Mouse (Mus musculus) liver, embryonic 12.5 days (tissue): Measurements from ENCODE around the gene Nrarp. TPM values are rescaled to one million over a fixed set of nuclear protein-coding genes. Genes with fewer than 3 reads are reported as not detected.
A peak's percentile ranks its signal among the peaks of the same experiment; 100 is the strongest.

ENCODE experiments used
- ATAC-seq: fragments of 200-750 bp; cut with Nextera tagmentation; 2 replicates; pipeline ENCODE4 v1.8.0; 2017; ENCODE audit warnings: moderate number of reproducible peaks, mild to moderate bottlenecking, moderate library complexity
- H3K27ac ChIP-seq: fragments of 300-500 bp; sonication (generic); 2 replicates; pipeline ENCODE4 v1.5.1; 2016; ENCODE audit warnings: mild to moderate bottlenecking
- H3K27me3 ChIP-seq: fragments of 300-500 bp; sonication (generic); replicated peaks from 2 replicates; pipeline ENCODE4 v1.6.1; 2016; ENCODE audit warnings: mild to moderate bottlenecking, moderate library complexity
- H3K36me3 ChIP-seq: fragments of 300-500 bp; sonication (generic); 2 replicates; pipeline ENCODE4 v1.6.1; 2016; ENCODE audit warnings: mild to moderate bottlenecking, moderate library complexity
- H3K4me1 ChIP-seq: fragments of 300-500 bp; sonication (generic); 2 replicates; pipeline ENCODE4 v1.6.1; 2016
- H3K4me2 ChIP-seq: fragments of 300-500 bp; sonication (generic); 2 replicates; pipeline ENCODE4 v1.6.1; 2016; ENCODE audit warnings: mild to moderate bottlenecking, moderate library complexity
- H3K4me3 ChIP-seq: fragments of 300-500 bp; sonication (generic); 2 replicates; pipeline ENCODE4 v1.5.1; 2016; ENCODE audit warnings: mild to moderate bottlenecking, moderate library complexity
- H3K9ac ChIP-seq: fragments of 300-500 bp; sonication (generic); 2 replicates; pipeline ENCODE4 v1.6.1; 2016; ENCODE audit warnings: mild to moderate bottlenecking, moderate library complexity
- H3K9me3 ChIP-seq: fragments of 300-500 bp; sonication (generic); replicated peaks from 2 replicates; pipeline ENCODE4 v1.6.1; 2016; ENCODE audit warnings: mild to moderate bottlenecking, moderate library complexity
- WGBS: fragments of 180-500 bp; shearing (Covaris S2); methylation state at CpG from one replicate; pipeline ENCODE4 v1.1.7; 2016; ENCODE audit not compliant: insufficient replicate concordance; 5-methylcytosine and 5-hydroxymethylcytosine counted together
- polyA plus RNA-seq: library from polyadenylated mRNA; unstranded; fragments of >200 nt; fragmentation: Nextera tagmentation; extraction: Ambion mirVana; gene quantifications from 2 replicates; pipeline ENCODE4 v1.2.1, GENCODE M21; 2016

Gene Nrarp
- polyA plus RNA-seq, 1 experiment from 2014 or later = 6.2 TPM

DNA sequence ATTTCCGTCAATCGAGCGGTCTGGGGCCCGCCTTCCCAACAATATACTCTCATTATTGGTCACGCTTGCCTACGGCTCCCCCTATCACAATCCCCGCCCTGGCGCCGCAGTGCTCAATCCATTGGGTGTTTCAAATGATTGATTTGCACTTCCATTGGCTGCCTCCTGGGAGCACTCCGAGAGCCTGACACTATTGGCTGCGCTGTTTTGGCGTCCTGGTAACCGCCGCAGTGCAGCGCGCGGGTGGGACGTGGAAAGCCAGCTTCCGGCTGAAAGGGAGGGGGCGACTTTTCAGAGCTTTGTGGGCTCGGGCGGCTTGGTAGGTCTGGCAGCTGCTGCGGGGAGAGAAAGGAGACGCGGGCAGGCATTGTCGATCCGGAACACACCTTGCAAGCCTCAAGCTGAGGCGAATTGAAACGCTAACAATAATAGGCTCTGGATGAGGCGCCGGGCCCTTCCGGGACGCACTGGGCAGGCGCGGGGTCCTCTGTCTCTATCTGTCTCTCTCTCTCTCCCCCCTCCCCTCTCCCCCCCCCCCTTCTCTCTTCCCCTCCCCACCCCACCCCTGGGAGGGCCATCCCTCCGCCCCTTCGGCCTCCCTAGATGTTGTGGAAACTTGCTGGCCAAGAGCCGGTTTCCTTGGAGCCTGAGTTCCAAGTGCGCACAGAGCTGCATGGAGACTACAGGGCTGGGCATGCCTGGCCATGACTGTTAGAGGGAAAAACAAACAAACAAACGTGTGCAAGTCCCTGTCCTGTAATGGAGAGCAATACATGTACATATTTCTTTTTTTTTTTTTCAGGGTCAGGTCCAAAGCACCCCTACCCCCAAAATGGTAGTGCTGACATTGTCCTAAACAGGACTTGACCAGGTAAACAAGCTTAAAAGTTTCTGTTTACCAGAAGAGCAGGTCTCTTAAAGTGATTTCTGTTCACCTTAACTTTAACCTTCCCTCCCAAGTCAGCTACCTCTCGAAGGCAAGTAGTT, 44.5 kb downstream of the Nrarp start:
- Histone ChIP-seq H3K4me1 (peaks cover 50% of the 10 kb centered on the region), H3K27ac (peak overlapping the region; percentile 96), H3K4me2 (peak overlapping the region; percentile 75), H3K27me3 (0 out of 2 replicates have a peak, but pooled peaks cover under 1% of the 10 kb centered on the region), H3K9ac (peak overlapping the region; percentile 84), H3K4me3 (peak overlapping the region; percentile 99), H3K9me3 (no peaks in the 10 kb centered on the region), H3K36me3 (peaks cover 28% of the 10 kb centered on the region)
- 2% methylated on average over 41 of the region's 41 CpGs for WGBS
- ATAC-seq = peak; percentile 90

DNA sequence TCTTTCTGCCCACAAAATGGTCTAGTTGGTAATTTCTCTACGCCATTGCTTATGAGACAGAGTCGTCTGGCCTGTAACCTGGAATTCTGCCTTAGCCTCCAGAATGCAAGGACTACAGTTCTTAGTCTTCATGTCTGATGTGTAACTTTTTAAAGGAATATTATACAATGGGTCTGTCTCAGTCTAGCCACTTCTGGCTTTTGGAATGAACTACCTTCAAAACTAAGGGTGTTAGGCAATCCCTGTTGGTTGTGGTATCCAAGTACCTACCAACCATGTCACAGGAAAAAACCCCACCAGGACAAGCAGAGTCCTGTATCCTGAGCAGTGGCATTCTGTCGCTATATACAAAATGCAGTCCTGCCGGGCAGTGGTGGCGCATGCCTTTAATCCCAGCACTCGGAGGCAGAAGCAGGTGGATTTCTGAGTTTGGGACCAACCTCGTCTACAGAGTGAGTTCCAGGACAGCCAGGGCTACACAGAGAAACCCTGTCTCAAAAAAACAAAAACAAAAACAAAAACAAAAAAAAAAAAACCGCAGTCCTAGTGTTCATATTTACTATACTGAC, 45.3 kb downstream of the Nrarp start:
- peaks cover 28% of the 10 kb centered on the region for H3K36me3 ChIP-seq
- H3K9ac ChIP-seq = peak overlapping the region; percentile 84
- H3K9me3 ChIP-seq = no peaks in the 10 kb centered on the region
- peak overlapping the region; percentile 96 for H3K27ac ChIP-seq
- WGBS = 80% methylated on average over 8 of the region's 8 CpGs
- H3K27me3 ChIP-seq = peaks cover 4% of the 10 kb centered on the region; the same call in 1 of the 2 replicates
- H3K4me1 ChIP-seq = peaks cover 50% of the 10 kb centered on the region
- ATAC-seq = no peak
- peak overlapping the region; percentile 99 for H3K4me3 ChIP-seq
- H3K4me2 ChIP-seq = peak overlapping the region; percentile 75

DNA sequence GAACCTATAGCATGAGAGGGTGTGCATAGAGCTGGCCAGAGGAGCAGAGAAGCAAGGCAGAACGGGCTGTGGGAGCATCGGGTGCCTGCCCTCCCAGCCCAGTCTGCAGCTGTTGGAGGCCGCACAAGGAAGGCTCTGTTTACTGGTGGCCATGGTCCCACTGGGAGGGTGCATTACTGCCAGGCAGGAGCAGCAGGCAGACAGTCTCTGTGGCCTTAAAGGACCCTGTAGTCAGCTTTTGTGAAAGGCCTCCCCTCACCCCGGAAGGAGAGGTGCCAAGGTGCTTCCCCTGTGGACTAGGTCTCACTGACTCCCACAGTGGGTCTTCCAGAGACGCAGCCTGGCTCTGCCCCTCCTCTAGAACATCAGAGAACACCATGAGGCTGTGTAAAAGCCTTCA, 46.3 kb downstream of the Nrarp start:
- H3K4me3 ChIP-seq = no peak overlapping the region
- H3K27me3 ChIP-seq = peaks cover 14% of the 10 kb centered on the region
- peaks cover 21% of the 10 kb centered on the region for H3K36me3 ChIP-seq
- 81% methylated on average over 5 of the region's 5 CpGs for WGBS
- H3K4me2 ChIP-seq = no peak overlapping the region
- H3K4me1 ChIP-seq = peaks cover 45% of the 10 kb centered on the region
- H3K9me3 ChIP-seq = no peaks in the 10 kb centered on the region
- H3K27ac ChIP-seq = 0 out of 2 replicates have a peak overlapping the region, but pooled peaks have one; percentile 7
- H3K9ac ChIP-seq = no peak overlapping the region
- no peak for ATAC-seq

DNA sequence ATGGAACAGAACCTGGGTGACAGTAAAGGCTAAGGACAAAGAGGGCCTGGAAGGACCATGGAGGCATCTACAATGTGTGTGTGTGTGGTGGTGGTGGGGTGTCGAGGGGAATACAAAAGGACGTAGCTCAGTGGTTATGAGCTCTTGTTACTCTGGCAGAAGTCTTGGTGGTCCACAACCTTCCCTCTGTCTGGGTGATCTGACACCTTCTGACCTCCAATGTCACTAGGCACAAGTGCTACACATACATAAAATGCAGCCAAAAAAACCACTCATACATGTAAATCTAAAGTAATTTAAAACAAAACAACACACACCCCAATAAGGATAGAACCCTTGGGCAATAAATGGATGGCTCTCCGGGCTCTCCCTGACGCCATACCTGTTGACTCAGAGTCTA, 46.8 kb downstream of the Nrarp start:
- H3K9ac ChIP-seq = no peak overlapping the region
- H3K36me3 ChIP-seq = peaks cover 15% of the 10 kb centered on the region
- no peaks in the 10 kb centered on the region for H3K9me3 ChIP-seq
- H3K27ac ChIP-seq = 0 out of 2 replicates have a peak overlapping the region, but pooled peaks have one; percentile 74
- H3K4me1 ChIP-seq = peaks cover 40% of the 10 kb centered on the region
- no peak overlapping the region for H3K4me2 ChIP-seq
- WGBS = 76% methylated on average over 4 of the region's 4 CpGs
- no peak for ATAC-seq
- H3K27me3 ChIP-seq = peaks cover 14% of the 10 kb centered on the region
- H3K4me3 ChIP-seq = no peak overlapping the region

DNA sequence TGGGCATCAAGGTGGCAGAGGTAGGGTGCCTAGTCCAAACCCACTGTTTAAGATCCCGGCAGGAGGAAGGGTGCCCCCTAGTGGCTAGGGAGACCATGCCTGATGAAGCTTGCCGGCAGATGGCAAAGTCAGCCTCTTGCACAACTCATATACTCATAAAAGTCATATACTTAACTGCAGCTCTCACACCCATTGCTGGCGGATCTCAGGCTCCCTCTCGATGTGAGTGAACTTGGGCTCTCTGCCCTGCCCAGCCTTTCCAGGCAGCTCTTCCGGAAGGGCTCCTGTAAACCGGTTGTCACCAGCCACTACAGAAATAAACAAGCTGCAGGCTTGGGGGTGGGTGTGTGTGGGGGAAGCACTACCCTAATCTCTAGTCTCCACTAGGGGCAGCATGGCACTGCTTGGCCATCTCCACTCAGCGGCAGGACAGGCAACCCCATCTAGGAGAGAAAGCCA, 47.9 kb downstream of the Nrarp start:
- Histone ChIP-seq H3K4me1 (peaks cover 36% of the 10 kb centered on the region), H3K27me3 (peaks cover 14% of the 10 kb centered on the region), H3K27ac (peak overlapping the region; percentile 74), H3K36me3 (peaks cover 5% of the 10 kb centered on the region), H3K4me3 (peak overlapping the region; percentile 48), H3K9me3 (no peaks in the 10 kb centered on the region), H3K4me2 (peak overlapping the region; percentile 70), H3K9ac (peak overlapping the region; percentile 67)
- 0% methylated on average over 7 of the region's 7 CpGs for WGBS
- peak; percentile 27 for ATAC-seq

DNA sequence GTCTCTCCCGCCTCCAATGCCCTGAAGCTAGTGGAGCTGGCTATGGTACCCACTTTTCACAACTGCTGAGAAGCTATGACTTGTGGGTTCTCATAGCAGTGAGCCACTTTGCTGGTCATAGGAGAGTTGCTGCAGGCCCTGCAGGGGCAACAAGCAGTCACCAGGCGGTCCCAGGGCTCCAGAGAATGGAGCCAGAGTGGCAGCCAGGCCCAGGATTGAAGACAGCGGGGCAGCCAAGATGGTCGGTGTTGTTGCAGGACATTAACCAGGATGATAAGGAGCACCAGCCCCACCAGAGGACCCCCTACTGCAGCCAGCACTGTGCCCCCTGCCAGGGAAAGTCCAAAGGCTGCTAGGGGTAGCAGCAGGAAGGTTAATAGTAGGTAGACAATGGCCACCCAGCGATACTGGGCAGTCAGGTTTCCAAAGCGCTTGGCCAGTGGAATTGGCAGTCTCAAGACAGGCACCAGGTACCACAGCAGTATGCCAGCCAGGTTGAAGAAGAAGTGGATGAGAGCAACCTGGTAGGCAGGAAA, 48.5 kb downstream of the Nrarp start:
- peak overlapping the region; percentile 67; the same call in 1 of the 2 replicates for H3K9ac ChIP-seq

DNA sequence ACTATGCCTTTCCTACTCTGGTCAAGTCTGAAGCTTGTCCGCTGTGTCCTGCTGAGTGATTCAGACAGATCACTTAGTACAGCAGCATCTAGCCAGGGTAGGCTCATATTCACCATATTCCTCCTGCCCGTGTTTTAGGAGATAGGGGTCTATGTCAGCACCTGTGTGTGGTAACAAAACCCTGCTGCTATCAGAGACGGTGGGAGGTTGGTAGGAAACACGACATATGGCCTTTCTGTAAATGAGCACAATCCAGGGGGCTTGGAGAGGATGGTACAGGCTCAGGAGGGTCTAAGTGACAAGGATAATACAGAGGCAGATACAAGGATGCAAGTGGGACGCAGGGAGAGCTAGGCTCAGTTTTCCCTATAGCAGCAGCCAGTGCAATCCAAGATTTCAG, 49.0 kb downstream of the Nrarp start:
- no peak overlapping the region for H3K9ac ChIP-seq
- no peaks in the 10 kb centered on the region for H3K36me3 ChIP-seq
- no peak overlapping the region for H3K27ac ChIP-seq
- peaks cover 18% of the 10 kb centered on the region for H3K27me3 ChIP-seq
- no peak overlapping the region for H3K4me3 ChIP-seq
- H3K4me2 ChIP-seq = no peak overlapping the region
- no peaks in the 10 kb centered on the region for H3K9me3 ChIP-seq
- WGBS = 73% methylated on average over 5 of the region's 5 CpGs
- H3K4me1 ChIP-seq = peaks cover 45% of the 10 kb centered on the region
- ATAC-seq = no peak

More for the DNA sequence above, 48.5 kb downstream of the Nrarp start:
- peak overlapping the region; percentile 48 for H3K4me3 ChIP-seq
- 65% methylated on average over 6 of the region's 6 CpGs for WGBS
- peaks cover 39% of the 10 kb centered on the region for H3K4me1 ChIP-seq
- no peaks in the 10 kb centered on the region for H3K9me3 ChIP-seq
- no peaks in the 10 kb centered on the region for H3K36me3 ChIP-seq
- H3K27ac ChIP-seq = peak overlapping the region; percentile 74
- peaks cover 16% of the 10 kb centered on the region for H3K27me3 ChIP-seq
- peak overlapping the region; percentile 70 for H3K4me2 ChIP-seq
- no peak for ATAC-seq

DNA sequence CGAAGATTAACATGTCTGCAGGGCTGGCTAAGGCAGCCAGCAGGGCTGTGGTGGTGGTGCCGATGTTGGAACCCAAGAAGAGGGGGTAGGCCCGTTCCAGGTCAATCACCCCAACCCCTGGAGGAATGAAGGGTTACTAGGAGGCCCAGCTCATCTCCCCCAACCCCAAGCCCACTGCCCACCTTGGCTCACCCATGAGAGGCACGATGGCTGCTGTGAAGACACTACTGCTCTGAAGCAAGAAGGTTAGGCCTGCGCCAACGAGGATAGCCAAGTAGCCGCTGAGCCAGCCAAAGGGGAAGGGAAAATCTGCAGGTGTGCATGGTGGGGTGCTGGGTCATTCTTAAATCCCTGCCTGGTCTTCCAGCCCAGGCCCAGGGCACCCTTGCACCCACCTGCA, 50.0 kb downstream of the Nrarp start:
- 77% methylated on average over 7 of the region's 7 CpGs for WGBS
- no peak overlapping the region for H3K27ac ChIP-seq
- peaks cover 27% of the 10 kb centered on the region for H3K27me3 ChIP-seq
- no peak for ATAC-seq
- H3K9ac ChIP-seq = no peak overlapping the region
- H3K4me1 ChIP-seq = peaks cover 41% of the 10 kb centered on the region
- H3K9me3 ChIP-seq = no peaks in the 10 kb centered on the region
- H3K4me3 ChIP-seq = no peak overlapping the region
- H3K4me2 ChIP-seq = no peak overlapping the region
- no peaks in the 10 kb centered on the region for H3K36me3 ChIP-seq

DNA sequence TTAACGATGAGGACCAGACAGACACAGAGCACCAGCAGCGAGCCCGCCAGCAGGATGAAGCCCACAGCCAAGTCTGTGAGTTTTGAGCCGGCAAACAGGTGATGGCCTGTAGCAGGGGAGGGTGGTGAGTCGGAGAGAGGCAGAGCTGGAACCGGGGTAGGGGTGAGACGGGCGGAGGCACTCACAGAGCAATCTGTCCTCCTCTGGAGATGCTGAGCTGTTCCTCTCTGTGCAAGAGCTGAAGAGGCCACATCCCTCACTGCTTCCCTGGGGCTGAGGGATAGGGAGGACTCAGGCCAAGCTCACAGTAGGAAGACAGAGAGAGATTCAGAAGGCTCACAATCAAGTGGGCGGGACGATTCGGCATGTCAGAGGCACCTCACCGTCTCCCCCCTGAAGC, 50.5 kb downstream of the Nrarp start:
- 55% methylated on average over 12 of the region's 12 CpGs for WGBS
- no peak for ATAC-seq
- Histone ChIP-seq H3K36me3 (no peaks in the 10 kb centered on the region), H3K4me1 (peaks cover 41% of the 10 kb centered on the region), H3K9ac (no peak overlapping the region), H3K4me2 (no peak overlapping the region), H3K9me3 (no peaks in the 10 kb centered on the region), H3K27me3 (peaks cover 31% of the 10 kb centered on the region), H3K27ac (no peak overlapping the region), H3K4me3 (no peak overlapping the region)
